Mouse (Mus musculus) erythroblast, embryonic 14.5 days (primary cell): Measurements from ENCODE around the gene Ube2c.

Experiments used
- GATA1 ChIP-seq: IDR thresholded peaks from 2 replicates; pipeline ENCODE4 v1.6.1; 2012; ENCODE audit warnings: low read length, inconsistent platforms, mixed read lengths
- TAL1 ChIP-seq: IDR thresholded peaks from 3 replicates; pipeline ENCODE4 v1.6.1; 2012; ENCODE audit warnings: low read length, inconsistent platforms, mixed read lengths

- TF ChIP-seq TAL1: no peak
- TF ChIP-seq GATA1: no peak
These were observed 30.7 kb downstream of the Ube2c start for GRCm38 (mm10) chr2:164800252-164801004.
